Mouse (Mus musculus) neural tube, embryonic 13.5 days (tissue): ENCODE results near the gene Camkk2. TPM values are rescaled to one million over a fixed set of nuclear protein-coding genes. Genes with fewer than 3 reads are reported as not detected.

Source experiments
- ATAC-seq: fragments of 200-750 bp; cut with Nextera tagmentation; 2 replicates; pipeline ENCODE4 v1.8.0; 2017; ENCODE audit warnings: low read depth, mild to moderate bottlenecking, moderate TSS enrichment, moderate library complexity
- H3K27ac ChIP-seq: fragments of 300-500 bp; sonication (generic); replicated peaks from 2 replicates; pipeline ENCODE4 v1.5.1; 2015; ENCODE audit warnings: moderate library complexity, mild to moderate bottlenecking, inconsistent platforms
- H3K27me3 ChIP-seq: fragments of 300-500 bp; sonication (generic); 2 replicates; pipeline ENCODE4 v1.6.1; 2015; ENCODE audit warnings: mild to moderate bottlenecking, inconsistent platforms
- H3K36me3 ChIP-seq: fragments of 300-500 bp; sonication (generic); 2 replicates; pipeline ENCODE4 v1.6.1; 2015; ENCODE audit warnings: mild to moderate bottlenecking, inconsistent platforms
- H3K4me1 ChIP-seq: fragments of 300-500 bp; sonication (generic); replicated peaks from 2 replicates; pipeline ENCODE4 v1.6.1; 2015; ENCODE audit warnings: inconsistent platforms
- H3K4me2 ChIP-seq: fragments of 300-500 bp; sonication (generic); 2 replicates; pipeline ENCODE4 v1.6.1; 2015; ENCODE audit warnings: inconsistent platforms, mild to moderate bottlenecking, moderate library complexity
- H3K4me3 ChIP-seq: fragments of 300-500 bp; sonication (generic); 2 replicates; pipeline ENCODE4 v1.5.1; 2015; ENCODE audit warnings: mild to moderate bottlenecking, inconsistent platforms
- H3K9ac ChIP-seq: fragments of 300-500 bp; sonication (generic); 2 replicates; pipeline ENCODE4 v1.6.1; 2015; ENCODE audit warnings: moderate library complexity, mild to moderate bottlenecking, inconsistent platforms
- H3K9me3 ChIP-seq: fragments of 300-500 bp; sonication (generic); 2 replicates; pipeline ENCODE4 v1.6.1; 2016; ENCODE audit warnings: inconsistent platforms
- WGBS: fragments of 180-500 bp; shearing (Covaris S2); methylation state at CpG from one replicate; pipeline ENCODE4 v1.1.7; 2015; 5-methylcytosine and 5-hydroxymethylcytosine counted together
- polyA plus RNA-seq: library from polyadenylated mRNA; unstranded; fragments of >200 nt; fragmentation: Nextera tagmentation; extraction: Ambion mirVana; gene quantifications from 2 replicates; pipeline ENCODE4 v1.2.1, GENCODE M21; 2015

Gene Camkk2
- polyA plus RNA-seq, 1 experiment from 2014 or later, result 55.4 TPM

- no peak overlapping the region for H3K4me2 ChIP-seq
- WGBS, result 82% methylated on average over 3 of the region's 3 CpGs
Observed at GRCm38 (mm10) chr5:122705174-122705573, 74.0 kb downstream of the Camkk2 start.

DNA sequence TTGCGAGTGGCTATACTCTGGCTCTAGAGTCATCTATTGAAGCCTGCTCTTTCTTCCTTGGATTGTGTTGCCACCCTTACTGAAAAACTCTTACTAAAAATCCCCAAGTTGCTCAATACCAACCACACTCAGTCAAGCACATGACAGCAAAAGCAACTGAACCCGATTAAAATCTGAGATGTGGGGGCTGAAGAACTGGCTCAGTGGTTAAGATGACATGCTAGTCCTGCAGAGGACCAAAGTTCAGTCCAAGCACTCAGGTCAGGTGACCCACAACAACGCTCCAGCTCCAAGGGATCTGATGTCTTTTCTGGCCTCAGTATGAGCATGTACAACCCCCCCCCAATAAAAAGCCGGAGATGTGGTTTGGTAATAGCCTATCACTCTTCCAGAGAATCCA is 74.6 kb downstream of the Camkk2 start:
- Histone ChIP-seq H3K4me3 (no peak overlapping the region), H3K4me2 (no peak overlapping the region), H3K27ac (no peak overlapping the region), H3K9ac (no peak overlapping the region), H3K27me3 (no peaks in the 10 kb centered on the region), H3K9me3 (no peaks in the 10 kb centered on the region), H3K4me1 (peaks cover 20% of the 10 kb centered on the region), H3K36me3 (no peaks in the 10 kb centered on the region)
- WGBS, result 89% methylated on average over 4 of the region's 4 CpGs
- ATAC-seq, result no peak

More at GRCm38 (mm10) chr5:122705174-122705573, 74.0 kb downstream of the Camkk2 start:
- no peak overlapping the region for H3K9ac ChIP-seq
- H3K36me3 ChIP-seq, result no peaks in the 10 kb centered on the region
- H3K27me3 ChIP-seq, result no peaks in the 10 kb centered on the region
- H3K4me3 ChIP-seq, result no peak overlapping the region
- H3K4me1 ChIP-seq, result peaks cover 20% of the 10 kb centered on the region
- no peak for ATAC-seq
- no peak overlapping the region for H3K27ac ChIP-seq
- no peaks in the 10 kb centered on the region for H3K9me3 ChIP-seq

DNA sequence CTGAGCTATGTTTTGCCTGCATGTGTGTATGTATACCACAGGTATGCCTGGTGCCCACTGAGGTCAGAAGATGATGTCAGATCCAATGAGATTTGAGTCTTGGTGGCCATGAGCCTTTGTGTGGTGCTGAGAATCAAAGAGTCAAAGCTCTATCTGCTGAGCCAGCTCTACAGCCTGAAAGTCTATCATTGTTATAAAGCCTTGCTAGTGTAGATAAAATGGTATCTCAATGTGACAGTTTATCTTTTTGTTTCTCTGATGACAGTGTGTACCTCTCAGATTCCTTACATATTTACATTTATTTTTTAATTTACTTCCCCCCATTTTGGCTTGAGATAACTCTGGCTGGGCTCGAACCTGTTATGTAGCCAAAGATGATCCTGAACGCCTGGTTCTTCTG is 75.6 kb downstream of the Camkk2 start:
- no peaks in the 10 kb centered on the region for H3K9me3 ChIP-seq
- 93% methylated on average over 2 of the region's 2 CpGs for WGBS
- no peak overlapping the region for H3K4me3 ChIP-seq
- H3K4me2 ChIP-seq, result no peak overlapping the region
- peaks cover 20% of the 10 kb centered on the region for H3K4me1 ChIP-seq
- no peaks in the 10 kb centered on the region for H3K27me3 ChIP-seq
- H3K27ac ChIP-seq, result no peak overlapping the region
- H3K36me3 ChIP-seq, result no peaks in the 10 kb centered on the region
- ATAC-seq, result no peak
- H3K9ac ChIP-seq, result no peak overlapping the region

DNA sequence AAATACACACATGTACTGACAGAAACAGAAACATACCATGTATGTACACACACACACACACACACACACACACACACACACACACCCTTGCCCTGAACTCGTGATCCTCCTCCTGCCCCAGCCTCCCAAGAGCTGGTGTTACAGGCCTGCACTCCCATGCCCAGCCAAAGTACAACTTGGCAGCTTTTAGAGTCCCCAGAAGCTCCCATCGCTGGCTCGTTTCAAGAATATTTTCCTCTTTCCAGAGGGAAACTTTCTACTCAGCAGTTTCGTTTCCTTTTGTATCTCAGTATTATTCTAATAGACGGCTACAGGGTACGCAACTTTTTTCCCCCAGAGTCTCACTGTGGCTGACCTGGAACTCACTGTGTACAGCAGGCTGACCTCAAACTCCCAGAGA is 77.1 kb downstream of the Camkk2 start:
- 78% methylated on average over 6 of the region's 6 CpGs for WGBS
- H3K9me3 ChIP-seq, result no peaks in the 10 kb centered on the region
- H3K4me3 ChIP-seq, result no peak overlapping the region
- H3K9ac ChIP-seq, result no peak overlapping the region
- no peak overlapping the region for H3K27ac ChIP-seq
- no peaks in the 10 kb centered on the region for H3K36me3 ChIP-seq
- ATAC-seq, result no peak
- H3K4me2 ChIP-seq, result no peak overlapping the region
- H3K27me3 ChIP-seq, result no peaks in the 10 kb centered on the region
- peaks cover 11% of the 10 kb centered on the region for H3K4me1 ChIP-seq

GRCm38 (mm10) chr5:122700837-122701212 is 78.4 kb downstream of the Camkk2 start:
- H3K27ac ChIP-seq, result no peak overlapping the region
- ATAC-seq, result no peak
- no peaks in the 10 kb centered on the region for H3K9me3 ChIP-seq
- H3K4me2 ChIP-seq, result no peak overlapping the region
- WGBS, result 62% methylated on average over 5 of the region's 5 CpGs
- no peak overlapping the region for H3K4me3 ChIP-seq
- no peaks in the 10 kb centered on the region for H3K36me3 ChIP-seq
- 0 out of 2 replicates have a peak, but pooled peaks cover 7% of the 10 kb centered on the region for H3K4me1 ChIP-seq
- no peaks in the 10 kb centered on the region for H3K27me3 ChIP-seq
- H3K9ac ChIP-seq, result no peak overlapping the region

GRCm38 (mm10) chr5:122700109-122700836 is 78.9 kb downstream of the Camkk2 start:
- no peaks in the 10 kb centered on the region for H3K36me3 ChIP-seq
- no peak overlapping the region for H3K4me2 ChIP-seq
- no peak overlapping the region for H3K27ac ChIP-seq
- H3K4me1 ChIP-seq, result 0 out of 2 replicates have a peak, but pooled peaks cover 7% of the 10 kb centered on the region
- WGBS, result 74% methylated on average over 12 of the region's 12 CpGs
- no peak for ATAC-seq
- H3K9me3 ChIP-seq, result no peaks in the 10 kb centered on the region
- no peak overlapping the region for H3K9ac ChIP-seq
- no peak overlapping the region for H3K4me3 ChIP-seq
- H3K27me3 ChIP-seq, result no peaks in the 10 kb centered on the region

DNA sequence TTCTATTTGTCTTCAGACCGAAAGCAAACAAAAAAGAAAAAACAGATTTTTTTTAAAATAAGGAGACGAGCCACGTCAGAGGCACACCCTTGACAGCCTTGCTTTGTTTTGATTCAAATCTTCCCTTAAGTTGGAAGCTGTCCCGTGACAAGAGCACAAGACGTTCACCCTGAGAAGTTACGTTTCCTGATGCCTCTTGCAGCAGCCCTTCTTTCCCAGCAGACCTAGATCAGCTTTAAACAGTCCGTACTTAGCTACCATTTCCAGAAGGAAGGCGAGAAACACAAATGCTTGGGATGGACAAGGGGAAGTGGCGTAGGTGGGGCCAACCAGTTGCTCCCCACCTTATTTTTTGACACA is 80.5 kb downstream of the Camkk2 start:
- ATAC-seq, result no peak

DNA sequence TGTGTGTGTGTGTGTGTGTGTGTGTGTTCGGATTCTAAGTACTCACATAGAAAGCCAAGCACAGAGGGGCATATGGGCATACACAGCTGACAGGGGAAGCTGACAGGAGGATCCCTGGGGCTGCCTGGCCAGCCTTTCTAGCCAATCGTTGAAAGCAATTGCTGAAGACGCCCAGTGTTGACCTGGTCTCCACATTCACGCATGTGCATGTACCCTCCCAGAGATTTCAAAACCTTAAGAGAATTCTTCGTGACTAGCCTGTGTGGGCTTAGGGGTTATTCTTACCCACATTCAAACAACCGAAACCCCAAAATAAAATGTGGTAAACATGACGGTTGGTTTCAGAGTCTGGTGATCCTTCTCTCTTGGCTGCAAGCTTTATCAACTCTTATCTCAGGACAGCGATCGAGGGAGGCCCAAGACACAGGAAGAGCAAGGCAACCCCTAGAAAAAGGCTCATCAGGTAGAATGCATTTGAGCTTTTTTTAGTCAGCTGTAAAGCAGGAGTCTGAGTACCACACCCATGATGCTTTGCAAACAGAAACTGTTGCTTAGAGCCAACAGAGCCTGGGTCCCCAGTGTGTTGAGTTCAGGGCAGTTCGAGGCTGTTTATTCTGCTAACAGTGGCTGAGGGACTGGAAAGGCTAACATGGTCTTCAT is 81.0 kb downstream of the Camkk2 start:
- Histone ChIP-seq H3K4me3 (no peak overlapping the region), H3K36me3 (no peaks in the 10 kb centered on the region), H3K27me3 (no peaks in the 10 kb centered on the region), H3K9me3 (no peaks in the 10 kb centered on the region), H3K9ac (no peak overlapping the region), H3K4me1 (peaks cover 15% of the 10 kb centered on the region), H3K4me2 (no peak overlapping the region), H3K27ac (no peak overlapping the region)
- WGBS, result 90% methylated on average over 10 of the region's 10 CpGs
- no peak for ATAC-seq

More for the DNA sequence above, 80.5 kb downstream of the Camkk2 start:
- no peaks in the 10 kb centered on the region for H3K9me3 ChIP-seq
- H3K9ac ChIP-seq, result no peak overlapping the region
- WGBS, result 87% methylated on average over 9 of the region's 9 CpGs
- H3K27me3 ChIP-seq, result no peaks in the 10 kb centered on the region
- H3K4me3 ChIP-seq, result no peak overlapping the region
- no peaks in the 10 kb centered on the region for H3K36me3 ChIP-seq
- no peak overlapping the region for H3K27ac ChIP-seq
- 0 out of 2 replicates have a peak, but pooled peaks cover 10% of the 10 kb centered on the region for H3K4me1 ChIP-seq
- no peak overlapping the region for H3K4me2 ChIP-seq

DNA sequence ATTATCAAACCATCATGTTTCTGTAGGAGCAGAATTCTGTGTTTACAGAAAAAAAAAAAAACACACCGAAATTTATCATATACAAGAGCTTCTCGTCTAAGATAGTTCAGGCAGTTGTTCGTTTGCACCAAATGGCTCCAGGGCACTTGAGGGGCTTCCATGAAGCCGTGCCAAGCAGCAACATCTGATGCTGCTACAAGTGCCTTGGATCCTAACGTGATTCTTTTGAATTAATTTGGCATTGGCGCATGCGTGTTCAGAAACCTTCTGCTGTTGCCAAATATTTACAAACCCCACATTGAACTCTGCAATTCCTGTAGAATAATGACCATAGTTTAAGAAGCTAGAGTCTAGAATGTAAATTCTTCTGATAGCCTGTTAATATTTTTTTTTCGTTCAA is 83.7 kb downstream of the Camkk2 start:
- Histone ChIP-seq H3K9me3 (no peaks in the 10 kb centered on the region), H3K36me3 (no peaks in the 10 kb centered on the region), H3K27me3 (no peaks in the 10 kb centered on the region), H3K4me1 (peaks cover 20% of the 10 kb centered on the region), H3K27ac (no peak overlapping the region), H3K4me2 (no peak overlapping the region), H3K4me3 (no peak overlapping the region), H3K9ac (no peak overlapping the region)
- 70% methylated on average over 8 of the region's 8 CpGs for WGBS
- no peak for ATAC-seq

DNA sequence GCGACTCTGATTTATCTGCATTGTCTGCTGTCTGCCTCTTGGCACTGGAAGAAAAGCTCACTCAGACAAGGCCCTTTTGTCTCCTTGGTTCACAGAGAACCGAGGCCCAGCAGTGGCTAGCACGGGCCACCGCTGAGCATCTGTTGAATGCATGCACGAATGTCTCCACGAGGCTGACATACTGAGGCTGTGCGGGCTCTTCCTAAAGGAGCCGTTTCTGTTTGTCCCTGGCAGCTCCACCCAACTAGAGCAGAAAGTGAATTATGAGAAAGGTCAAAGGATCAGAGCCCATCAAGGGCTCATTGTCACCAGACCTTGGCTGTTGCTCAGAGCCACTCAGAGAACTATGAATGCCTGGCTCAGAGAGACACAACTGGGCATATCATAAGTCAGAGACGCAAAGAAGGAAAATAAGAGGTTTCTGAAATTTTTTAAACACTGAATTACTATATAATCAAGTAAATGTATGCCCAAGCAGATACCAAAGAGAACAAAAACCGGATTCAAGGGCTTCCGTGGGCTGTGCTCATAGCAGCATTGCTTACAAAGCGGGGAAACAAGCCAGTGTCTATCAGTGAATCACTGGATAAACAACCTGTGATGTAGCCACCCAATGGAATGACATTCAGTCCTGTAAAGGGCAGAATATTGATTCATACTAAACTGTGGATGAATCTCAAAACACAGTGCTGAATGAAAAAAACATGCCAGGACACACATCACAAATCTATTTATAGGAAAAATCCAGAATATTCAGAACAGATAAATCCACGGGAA is 85.6 kb downstream of the Camkk2 start:
- peaks cover 20% of the 10 kb centered on the region for H3K4me1 ChIP-seq
- ATAC-seq, result peak; percentile 96
- H3K4me3 ChIP-seq, result no peak overlapping the region
- H3K4me2 ChIP-seq, result no peak overlapping the region
- WGBS, result 14% methylated on average over 13 of the region's 13 CpGs
- H3K36me3 ChIP-seq, result no peaks in the 10 kb centered on the region
- H3K9ac ChIP-seq, result no peak overlapping the region
- no peaks in the 10 kb centered on the region for H3K27me3 ChIP-seq
- no peaks in the 10 kb centered on the region for H3K9me3 ChIP-seq
- H3K27ac ChIP-seq, result peak overlapping the region; percentile 71

DNA sequence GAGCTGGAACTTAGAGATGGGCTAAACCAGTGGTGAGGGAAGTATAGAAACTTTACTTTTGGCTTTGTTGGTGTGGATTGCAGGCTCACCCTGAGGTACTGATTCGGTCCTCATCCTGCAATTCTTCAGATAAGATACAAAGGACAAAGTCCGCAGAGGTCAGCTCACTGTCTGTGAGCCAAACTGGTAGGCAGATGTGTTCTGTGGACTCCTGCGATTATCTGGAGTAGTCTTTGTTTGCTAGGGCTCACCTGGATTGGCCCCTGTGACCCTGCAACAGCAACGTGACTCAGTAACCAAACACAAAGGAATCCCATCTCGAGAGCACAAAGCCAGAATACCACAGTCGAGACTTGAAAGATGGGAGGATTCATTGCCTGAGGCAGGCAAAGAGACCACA is 88.7 kb downstream of the Camkk2 start:
- no peak for ATAC-seq
- no peak overlapping the region for H3K9ac ChIP-seq
- H3K4me2 ChIP-seq, result no peak overlapping the region
- H3K27ac ChIP-seq, result no peak overlapping the region
- no peak overlapping the region for H3K4me3 ChIP-seq
- H3K27me3 ChIP-seq, result no peaks in the 10 kb centered on the region
- peaks cover 12% of the 10 kb centered on the region for H3K4me1 ChIP-seq
- no peaks in the 10 kb centered on the region for H3K9me3 ChIP-seq
- 46% methylated on average over 6 of the region's 6 CpGs for WGBS
- H3K36me3 ChIP-seq, result no peaks in the 10 kb centered on the region

DNA sequence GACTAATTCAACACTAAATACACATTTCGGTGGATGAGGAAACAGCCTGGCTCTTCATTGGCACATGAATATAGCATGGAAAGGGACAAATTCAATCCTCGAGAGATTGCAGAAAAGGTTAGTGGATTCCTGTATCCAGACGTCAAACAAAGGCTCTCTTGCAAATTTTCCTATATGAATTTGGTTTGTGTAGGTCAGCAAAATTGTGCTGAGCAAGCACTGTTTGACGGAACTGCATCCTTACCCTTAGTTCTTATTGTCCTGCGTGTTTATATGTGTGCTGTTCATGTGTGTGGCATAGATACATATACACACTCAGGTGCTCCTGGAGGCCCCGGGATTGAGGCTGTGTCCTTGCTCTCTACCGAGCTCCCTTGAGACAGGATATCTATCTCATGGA is 90.1 kb downstream of the Camkk2 start:
- WGBS, result 90% methylated on average over 7 of the region's 7 CpGs
- H3K27ac ChIP-seq, result no peak overlapping the region
- H3K9ac ChIP-seq, result no peak overlapping the region
- H3K4me2 ChIP-seq, result no peak overlapping the region
- H3K4me3 ChIP-seq, result no peak overlapping the region
- peaks cover 12% of the 10 kb centered on the region for H3K4me1 ChIP-seq
- no peaks in the 10 kb centered on the region for H3K36me3 ChIP-seq
- H3K27me3 ChIP-seq, result no peaks in the 10 kb centered on the region
- no peak for ATAC-seq
- no peaks in the 10 kb centered on the region for H3K9me3 ChIP-seq
